Mouse (Mus musculus) mature B cell (primary cell): ENCODE results near the gene A4galt.

ENCODE experiments used
- in situ Hi-C: fragments of 300-500 bp; cut with MboI; formaldehyde crosslinking; loops from 2 replicates; pipeline ENCODE4 v1.14.3; 2019

A4galt gene

GRCm38 (mm10) chr15:83226066-83226834, 25.3 kb downstream of the A4galt start:
- in situ Hi-C loops, result no loop called here

- in situ Hi-C loops, result no loop called here
These were observed 27.3 kb downstream of the A4galt start for GRCm38 (mm10) chr15:83224136-83224766.

GRCm38 (mm10) chr15:83223208-83223962, 28.2 kb downstream of the A4galt start:
- in situ Hi-C loops, result no loop called here

- in situ Hi-C loops, result no loop called here
These were observed 29.9 kb downstream of the A4galt start for GRCm38 (mm10) chr15:83221721-83222120.

- in situ Hi-C loops, result no loop called here
These were observed 31.1 kb downstream of the A4galt start for GRCm38 (mm10) chr15:83220368-83221013.

- in situ Hi-C loops, result no loop called here
These were observed 36.0 kb downstream of the A4galt start for GRCm38 (mm10) chr15:83215322-83216216.

GRCm38 (mm10) chr15:83210229-83210628, 41.3 kb downstream of the A4galt start:
- in situ Hi-C loops, result no loop called here

- in situ Hi-C loops, result no loop called here
These were observed 41.9 kb downstream of the A4galt start for GRCm38 (mm10) chr15:83209719-83210118.

GRCm38 (mm10) chr15:83209092-83209695, 42.4 kb downstream of the A4galt start:
- in situ Hi-C loops, result no loop called here

GRCm38 (mm10) chr15:83204731-83205451, 46.7 kb downstream of the A4galt start:
- in situ Hi-C loops, result no loop called here

- in situ Hi-C loops, result no loop called here
These were observed 49.2 kb downstream of the A4galt start for GRCm38 (mm10) chr15:83202412-83202811.

- in situ Hi-C loops, result no loop called here
These were observed 58.2 kb downstream of the A4galt start for GRCm38 (mm10) chr15:83193413-83193812.

GRCm38 (mm10) chr15:83182351-83182750, 69.2 kb downstream of the A4galt start:
- in situ Hi-C loops, result no loop called here

- in situ Hi-C loops, result no loop called here
These were observed 69.7 kb downstream of the A4galt start for GRCm38 (mm10) chr15:83181800-83182330.

GRCm38 (mm10) chr15:83180004-83180403, 71.6 kb downstream of the A4galt start:
- in situ Hi-C loops, result no loop called here
